Mouse (Mus musculus) gastrocnemius, postnatal 14 days (tissue): ENCODE data around the gene Brd3. TPM values are rescaled to one million over a fixed set of nuclear protein-coding genes. Genes with fewer than 3 reads are reported as not detected.

Experiments used
- DNase-seq: peaks from one replicate; pipeline ENCODE4 v3.0.0; 2021; ENCODE audit warnings: mixed read lengths
- intact Hi-C: fragments of 180-260 bp; cut with DNase I; formaldehyde crosslinking; loops from one replicate; pipeline ENCODE4 v1.15.1; 2025; ENCODE audit warnings: low total_unique reads
- total RNA-seq, 2 experiments: library from RNA; stranded (reverse); gene quantifications; 2 replicates each; pipeline ENCODE4 v1.2.3; 2021

Brd3 gene
- total RNA-seq, 2 experiments from 2014 or later, result 23.7 to 35.2 TPM

DNA sequence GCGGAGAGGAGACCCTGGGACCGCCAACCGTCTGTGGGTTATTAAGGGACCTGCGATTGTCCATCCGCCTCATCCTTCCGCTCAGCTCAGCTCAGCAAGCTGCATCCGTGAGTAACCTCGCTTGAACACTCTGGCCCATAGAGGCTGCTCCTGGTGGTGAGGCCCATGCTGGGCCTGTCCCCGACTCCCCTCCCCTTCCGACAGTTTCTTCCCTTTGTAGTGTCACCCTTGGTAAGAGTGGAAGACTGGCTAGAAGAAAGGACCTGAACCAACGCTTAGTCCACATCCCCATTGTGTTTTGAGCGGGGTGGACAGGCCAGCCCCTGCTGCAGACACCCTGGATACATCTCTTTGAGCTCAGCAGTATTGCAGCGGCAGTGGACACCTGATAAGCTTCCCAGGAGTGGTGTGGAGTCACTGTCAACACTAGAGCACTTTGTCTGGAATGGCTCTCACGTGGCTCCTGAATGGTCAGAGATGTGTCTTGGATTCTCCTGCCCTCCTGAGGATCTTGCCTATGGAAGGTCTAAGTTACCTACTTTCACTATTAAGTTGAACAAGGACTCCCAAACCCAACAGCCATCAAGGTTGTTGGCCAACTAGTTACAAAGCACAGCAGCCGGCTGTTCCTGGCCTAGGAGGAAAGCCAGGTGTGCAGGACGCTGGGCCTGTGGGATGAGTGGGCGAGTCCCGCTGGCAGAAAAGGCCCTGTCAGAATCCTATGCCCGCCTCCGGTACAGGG, 64.6 kb downstream of the Brd3 start:
- intact Hi-C loops, result no loop called here
- DNase-seq, result no peak

DNA sequence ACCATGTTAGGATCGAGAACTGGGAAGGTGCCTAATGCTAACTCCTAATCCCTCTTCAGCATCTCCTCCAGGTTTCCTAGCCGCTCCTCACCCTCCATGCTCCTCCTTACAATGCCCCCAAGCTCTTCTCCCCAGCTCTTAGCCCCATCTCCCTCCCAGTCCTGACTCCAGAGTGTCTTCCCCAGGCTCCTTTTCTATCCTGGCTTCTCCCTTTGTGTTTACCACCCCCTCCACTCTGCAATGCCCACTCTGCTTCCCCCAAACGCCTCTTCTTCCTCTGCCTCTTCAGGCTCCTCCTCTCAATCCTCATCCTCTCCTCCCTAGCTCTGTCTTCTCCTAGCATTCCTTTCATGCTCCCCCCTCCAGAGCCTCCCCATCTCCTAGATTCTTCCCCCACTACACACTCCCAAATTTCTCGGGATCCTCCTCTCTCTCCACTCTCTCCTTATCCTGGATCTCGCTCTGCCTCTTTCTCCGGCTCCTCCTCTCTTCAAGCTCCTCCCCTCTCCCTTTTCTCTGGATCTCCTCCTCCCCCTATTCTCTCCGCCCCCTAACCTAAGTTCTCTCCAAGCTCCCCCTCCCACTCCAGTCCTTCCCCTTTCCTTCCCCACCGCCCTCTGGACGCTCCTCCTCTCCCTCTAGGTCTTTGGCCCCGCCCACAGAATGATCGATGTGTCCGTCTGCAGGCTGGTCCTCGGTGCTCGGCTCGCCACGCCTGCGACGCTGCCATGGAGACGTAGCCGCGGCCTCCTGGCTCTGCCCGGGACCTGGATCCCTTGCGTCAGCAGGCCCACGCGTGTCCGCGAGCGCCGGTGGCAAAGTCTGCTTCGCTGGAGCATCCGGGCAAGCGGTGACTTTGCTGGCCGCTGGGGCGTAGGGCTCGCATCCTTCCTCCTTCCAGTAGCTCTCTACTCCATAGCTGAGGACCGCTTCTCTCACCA, 65.4 kb downstream of the Brd3 start, which contains the start of gene Brd3os:
Gene Brd3os, plus strand, starts transcription at position 558 of the 941 bp plus-strand sequence.
- intact Hi-C loops, result no loop called here
- peak; percentile 97 for DNase-seq

DNA sequence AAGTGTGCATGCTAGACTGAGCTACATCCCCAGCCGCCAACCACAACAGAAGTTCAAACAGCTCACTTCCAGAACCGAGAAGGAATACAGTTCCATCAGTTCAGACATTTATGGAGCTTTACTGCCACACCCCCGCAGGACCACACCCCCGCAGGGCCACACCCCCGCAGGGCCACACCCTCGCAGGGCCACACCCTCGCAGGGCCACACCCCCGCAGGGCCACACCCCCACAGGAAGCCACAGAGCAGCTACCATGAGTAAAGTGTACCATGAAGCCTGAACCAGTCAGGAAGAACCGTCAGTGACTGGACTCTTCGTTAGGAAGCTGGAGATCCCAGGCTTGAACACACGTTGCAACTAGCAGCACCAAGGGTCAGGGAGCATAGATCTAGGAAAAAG, 69.2 kb downstream of the Brd3 start:
- intact Hi-C loops, result no loop called here
- peak; percentile 34 for DNase-seq

DNA sequence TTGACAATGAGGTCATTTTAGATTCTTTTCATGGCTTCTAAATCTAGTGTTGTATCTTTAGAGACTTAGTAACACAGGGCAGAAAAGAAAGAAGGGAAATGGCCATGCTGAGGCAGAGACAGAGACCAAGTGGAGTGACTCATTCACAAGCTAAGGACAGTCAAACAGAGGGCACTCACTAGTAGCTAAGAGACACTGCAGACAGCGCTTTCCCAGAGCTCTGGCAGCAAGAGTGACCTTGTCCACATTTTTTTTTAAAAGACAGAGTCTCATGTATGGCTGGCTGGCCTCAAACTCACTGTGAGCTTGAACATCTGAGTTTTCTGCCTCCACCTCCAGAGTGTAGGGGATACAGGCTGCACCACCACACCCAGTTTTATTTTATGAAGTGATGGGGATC, 69.6 kb downstream of the Brd3 start:
- intact Hi-C loops, result no loop called here
- no peak for DNase-seq

DNA sequence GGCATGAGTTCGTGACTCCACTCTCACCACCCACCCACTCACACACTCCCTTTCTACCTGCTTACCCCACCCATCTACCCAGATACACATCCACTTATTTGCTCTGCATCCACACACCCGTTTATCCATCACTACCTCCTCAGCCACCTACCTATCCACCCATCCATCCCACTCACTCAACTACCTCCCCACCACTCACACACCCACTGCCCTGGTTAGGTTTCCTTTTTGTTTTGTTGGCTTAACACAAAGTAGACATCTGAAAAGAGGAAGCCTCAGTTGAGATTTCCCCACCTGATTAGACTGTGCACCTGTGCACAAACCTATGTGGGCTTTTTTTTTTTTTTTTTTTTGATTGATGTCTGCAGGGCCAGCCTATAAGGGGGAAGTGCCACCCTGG, 74.9 kb downstream of the Brd3 start:
- DNase-seq, result no peak

DNA sequence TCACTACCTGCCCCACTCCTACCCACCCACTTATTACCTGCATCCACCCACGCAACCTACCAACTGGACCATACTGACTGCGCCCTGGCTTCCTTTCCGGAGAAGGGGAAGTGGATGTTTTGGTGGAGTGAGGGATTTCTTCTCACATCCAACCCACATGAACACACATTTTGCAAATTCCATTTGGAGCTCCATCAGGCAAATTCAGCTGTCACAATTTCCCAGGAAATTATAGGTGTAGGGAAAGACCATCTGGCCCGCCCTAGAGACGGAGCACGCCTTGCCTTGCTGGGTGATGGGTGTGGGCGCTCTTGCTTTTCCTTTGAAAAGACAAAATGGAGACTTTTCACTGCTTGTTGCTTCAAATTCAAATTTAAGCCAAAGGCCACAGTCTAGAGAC, 76.8 kb downstream of the Brd3 start:
- intact Hi-C loops, result no loop called here
- no peak for DNase-seq

More for the DNA sequence above, 74.9 kb downstream of the Brd3 start:
- intact Hi-C loops, result no loop called here

DNA sequence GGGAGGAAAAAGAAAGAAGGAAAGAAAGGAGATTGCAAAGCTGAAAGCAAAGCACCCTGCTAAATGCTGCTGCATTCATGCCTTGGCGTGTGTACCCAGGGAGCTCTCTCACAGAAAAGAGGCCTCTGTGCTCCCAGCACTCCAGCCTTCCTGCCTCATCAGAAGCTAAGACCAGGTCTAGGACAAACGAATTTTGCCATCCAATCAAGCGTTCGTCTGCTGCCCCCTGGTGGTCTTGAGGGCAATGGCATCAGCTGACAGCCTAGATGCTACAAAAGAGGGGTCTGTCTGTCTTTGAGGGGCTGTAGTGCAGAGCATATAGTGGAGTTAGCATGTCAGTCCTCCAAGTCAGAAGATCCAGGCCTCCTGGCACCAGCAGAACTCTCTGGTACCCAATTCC, 79.4 kb downstream of the Brd3 start:
- intact Hi-C loops, result loop anchor here (2.0 kb wide), 1 partner anchor 139 kb away; no protein-coding TSS in a partner anchor

DNA sequence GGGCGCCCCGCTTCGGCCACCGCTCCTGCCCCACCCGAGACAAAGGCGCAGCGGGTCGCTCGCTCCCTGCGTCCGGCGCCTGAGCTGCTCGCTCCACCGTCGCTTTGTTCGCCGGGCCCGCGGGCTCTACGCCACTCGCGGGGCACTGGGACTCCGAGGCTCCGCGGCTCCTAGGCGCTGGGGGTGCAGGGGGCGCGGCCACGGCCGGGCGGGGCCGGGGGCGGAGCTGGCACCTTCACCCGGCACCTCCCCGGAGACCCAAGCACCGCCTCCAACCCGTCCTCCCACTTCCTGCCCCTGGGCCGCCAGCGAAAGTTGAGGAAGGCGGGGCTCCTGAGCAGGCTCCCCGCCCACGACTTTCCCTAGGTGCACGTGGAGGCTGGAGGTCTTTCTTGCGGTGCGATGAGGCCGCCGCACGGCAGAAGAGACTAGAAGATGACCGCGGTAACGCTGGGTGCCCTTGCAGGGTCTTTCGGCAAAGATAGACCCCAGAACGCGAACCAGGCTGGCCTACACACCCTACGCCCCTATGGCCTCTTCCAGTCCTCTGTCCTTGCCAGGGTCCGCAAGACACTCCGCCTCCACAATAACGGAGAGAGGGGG, 80.5 kb downstream of the Brd3 start, which contains the start of gene Vav2:
Gene Vav2, minus strand, starts transcription at position 179 of the 603 bp plus-strand sequence.
- intact Hi-C loops, result no loop called here
- DNase-seq, result peak; percentile 93

More for the DNA sequence above, 79.4 kb downstream of the Brd3 start:
- peak; percentile 82 for DNase-seq

DNA sequence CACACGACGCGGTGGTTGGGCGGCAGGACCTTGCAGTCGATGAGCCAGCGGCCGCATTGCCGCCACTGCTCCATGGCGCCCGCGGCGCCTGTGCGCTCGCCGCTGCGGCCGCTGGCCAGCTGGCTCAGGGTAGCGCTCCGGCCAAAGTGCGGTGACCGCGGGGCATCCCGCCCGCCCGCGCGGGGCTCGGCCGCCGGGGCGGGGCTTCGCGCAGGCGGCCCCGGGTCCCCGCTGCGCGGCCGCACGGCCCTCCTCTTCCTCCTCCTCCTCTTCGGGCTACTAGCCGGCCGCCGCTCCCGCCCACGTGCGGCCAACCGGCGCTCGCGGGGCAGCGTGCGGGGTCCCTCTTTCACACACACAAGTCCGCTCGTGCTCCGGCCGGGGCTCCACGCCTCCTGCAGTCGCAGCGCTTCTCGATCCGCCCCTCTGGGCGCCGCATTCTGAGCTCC, 81.0 kb downstream of the Brd3 start:
- intact Hi-C loops, result no loop called here
- peak; percentile 56 for DNase-seq

DNA sequence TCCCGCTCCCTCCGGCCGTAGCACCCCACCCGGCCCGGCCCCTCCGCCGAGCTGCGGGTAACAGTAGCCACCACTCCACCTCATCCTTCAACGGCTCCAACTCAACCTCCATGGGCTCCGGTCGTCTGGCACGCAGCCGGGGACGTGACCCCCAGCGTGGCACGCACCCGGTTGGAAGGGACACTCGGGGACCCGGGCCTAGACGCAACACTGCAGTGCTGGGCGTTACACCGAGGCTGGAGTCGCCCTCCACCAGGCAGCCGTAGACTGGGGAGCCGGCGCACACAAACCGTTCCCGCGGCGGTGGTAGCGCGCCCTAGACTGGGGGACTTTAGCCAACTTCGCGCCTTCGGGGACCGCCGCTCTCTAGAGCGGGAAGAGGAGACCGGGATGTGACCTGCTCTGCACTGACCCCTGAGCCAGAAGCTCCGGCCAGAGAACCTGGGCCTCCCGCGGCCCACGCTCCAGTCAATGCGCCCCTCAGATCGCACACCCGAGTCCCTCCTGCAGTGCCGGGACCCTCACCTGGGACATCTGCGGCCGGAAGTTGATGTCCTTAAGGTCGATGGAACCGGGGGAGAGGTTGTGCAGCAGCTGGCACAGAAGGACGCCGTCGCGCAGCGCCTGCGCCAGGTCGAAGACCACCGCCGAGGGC, 81.6 kb downstream of the Brd3 start:
- intact Hi-C loops, result no loop called here
- peak; percentile 42 for DNase-seq

DNA sequence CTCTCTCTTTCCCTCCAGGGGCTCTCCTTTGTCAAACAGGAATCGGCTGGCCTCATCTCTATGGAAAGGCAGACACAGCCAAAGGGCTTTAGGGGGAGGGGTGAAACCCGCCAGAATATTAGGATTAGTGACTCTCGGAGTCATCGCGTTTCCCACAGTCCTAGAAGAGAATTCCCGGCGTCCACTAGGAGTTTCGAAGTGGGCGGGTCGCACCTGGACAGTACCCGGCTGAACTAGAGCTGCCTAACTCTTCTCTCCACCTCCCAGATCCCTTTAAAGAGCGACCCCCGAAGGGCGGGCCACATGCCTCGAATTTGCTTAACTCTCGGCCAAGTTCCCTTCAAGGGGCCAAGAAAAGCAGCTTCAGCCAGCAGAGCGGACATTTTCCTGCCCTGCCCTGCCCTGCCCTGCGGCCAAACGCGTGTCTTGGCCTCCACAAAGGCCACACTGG, 82.3 kb downstream of the Brd3 start:
- intact Hi-C loops, result no loop called here
- peak; percentile 28 for DNase-seq

DNA sequence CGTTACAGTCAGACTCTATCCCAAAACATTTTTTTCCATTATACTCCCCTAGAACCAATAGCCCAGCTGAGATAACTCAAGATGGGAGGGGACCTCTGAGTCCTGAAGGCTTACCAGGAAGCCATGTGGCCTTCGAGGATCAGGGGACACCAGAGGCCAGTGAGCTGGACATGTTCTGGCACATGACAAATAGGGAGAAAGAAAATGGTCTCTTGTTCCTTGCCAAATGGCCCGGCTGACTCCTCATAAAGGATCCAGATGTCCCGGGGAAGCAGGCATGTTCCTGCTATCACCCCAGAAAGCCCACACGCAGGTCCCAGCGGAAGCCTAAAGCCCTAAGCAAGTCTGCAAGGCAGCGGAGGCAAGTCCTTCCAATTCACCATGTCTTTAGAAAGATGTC, 83.9 kb downstream of the Brd3 start:
- peak; percentile 30 for DNase-seq
- intact Hi-C loops, result no loop called here

DNA sequence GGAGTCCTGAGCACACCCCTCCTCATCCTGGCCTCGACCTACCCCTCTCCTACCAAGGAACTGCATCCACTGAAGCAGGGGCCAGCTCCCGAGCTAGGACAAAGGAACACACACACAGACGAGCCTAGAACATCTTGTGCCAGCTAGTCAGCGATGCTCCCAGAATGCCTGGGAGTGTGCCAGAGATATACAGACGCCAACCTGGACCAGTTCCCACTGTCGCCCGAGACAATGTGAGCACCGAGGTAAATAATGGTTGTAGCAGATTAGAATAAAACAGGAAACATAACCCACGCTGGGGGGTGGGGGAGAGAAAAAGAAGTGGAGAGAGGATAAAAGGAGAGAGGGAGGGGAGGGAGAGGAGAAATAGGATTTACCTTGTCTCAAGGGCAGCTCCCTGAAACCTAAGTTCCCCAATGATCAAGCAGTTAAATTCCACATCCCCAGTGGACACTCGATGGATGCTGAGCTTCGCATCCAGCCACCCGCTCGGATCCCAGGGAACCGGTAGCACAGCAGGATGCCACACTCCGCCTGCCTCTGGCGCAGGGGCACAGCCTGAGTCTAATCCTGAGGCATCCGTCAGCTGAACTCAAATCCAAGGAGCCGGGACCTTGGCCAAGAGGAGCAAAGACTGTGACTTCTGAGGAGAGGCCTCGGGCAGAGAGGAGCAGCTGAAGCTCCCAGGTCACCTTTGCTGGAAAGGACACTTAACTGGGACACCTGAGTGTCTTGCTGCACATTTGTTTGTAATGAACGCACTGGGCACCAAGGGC, 86.0 kb downstream of the Brd3 start:
- intact Hi-C loops, result no loop called here
- peak; percentile 29 for DNase-seq

DNA sequence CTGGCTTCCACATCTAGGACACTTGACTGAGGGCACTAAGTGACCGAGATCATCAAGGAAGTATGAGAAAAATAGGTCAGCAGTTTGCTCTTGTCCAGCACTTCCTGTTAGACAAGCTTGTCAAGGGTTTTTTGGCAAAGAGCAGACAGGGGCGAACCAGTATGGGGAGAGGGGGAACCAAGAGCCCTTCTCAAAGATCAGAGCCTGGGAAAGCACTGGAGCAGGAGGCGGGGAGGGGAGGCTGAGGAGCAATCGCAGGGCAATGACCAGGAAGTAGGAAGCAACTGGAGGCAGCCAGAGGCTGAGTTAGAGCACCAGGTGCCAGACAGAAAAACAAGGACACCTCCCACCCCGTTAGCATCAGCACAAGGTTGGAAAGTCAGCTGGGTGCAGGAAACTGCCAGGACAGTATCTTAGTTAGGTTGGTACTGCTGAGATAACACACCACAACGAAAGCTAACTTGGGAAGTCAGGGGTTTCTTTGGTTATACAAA, 88.8 kb downstream of the Brd3 start:
- intact Hi-C loops, result no loop called here
- DNase-seq, result peak; percentile 19

DNA sequence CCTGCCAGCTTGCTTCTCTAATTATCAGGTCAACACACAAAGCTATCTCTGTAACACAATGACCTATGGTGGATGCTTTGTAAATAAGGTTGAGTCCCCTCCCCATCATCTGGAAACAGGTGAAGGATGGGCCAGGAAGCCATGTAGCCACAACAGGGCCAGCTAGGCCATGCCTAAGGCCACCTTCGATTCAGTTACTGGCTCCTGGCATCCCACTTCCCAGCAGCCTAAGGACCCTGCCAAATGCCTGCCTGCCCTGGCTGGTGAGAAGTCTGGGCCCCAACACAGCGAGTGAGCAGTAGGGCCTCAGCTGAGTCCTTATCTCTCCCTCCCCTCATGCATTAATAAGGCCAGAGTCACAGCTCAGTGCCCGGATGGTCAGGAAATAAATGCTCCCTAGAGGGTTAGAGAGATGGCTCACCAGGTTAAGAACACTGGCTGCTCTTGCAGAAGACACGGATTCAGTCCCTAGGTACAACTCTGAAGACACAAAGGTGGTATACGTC, 89.8 kb downstream of the Brd3 start:
- intact Hi-C loops, result no loop called here
- no peak for DNase-seq

DNA sequence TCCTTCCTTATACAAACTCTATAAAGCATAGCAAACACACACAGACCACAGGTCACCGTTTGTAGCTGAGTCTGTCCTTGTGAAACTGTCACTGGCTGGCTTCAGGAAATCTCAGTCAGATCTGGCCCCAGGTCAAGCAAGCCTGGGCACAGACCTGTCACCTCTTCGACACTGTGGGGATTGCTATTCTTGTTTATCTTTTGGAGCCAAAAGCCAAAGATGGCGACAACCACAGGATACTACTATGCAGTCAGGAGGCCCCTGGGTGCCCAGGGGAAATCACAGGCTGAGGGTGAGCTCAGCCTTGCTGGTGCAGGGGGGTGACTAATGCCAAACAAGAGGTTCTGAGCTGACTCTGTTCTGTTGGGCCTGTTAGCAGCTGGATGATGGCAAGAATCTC, 91.0 kb downstream of the Brd3 start:
- intact Hi-C loops, result no loop called here
- peak; percentile 45 for DNase-seq

DNA sequence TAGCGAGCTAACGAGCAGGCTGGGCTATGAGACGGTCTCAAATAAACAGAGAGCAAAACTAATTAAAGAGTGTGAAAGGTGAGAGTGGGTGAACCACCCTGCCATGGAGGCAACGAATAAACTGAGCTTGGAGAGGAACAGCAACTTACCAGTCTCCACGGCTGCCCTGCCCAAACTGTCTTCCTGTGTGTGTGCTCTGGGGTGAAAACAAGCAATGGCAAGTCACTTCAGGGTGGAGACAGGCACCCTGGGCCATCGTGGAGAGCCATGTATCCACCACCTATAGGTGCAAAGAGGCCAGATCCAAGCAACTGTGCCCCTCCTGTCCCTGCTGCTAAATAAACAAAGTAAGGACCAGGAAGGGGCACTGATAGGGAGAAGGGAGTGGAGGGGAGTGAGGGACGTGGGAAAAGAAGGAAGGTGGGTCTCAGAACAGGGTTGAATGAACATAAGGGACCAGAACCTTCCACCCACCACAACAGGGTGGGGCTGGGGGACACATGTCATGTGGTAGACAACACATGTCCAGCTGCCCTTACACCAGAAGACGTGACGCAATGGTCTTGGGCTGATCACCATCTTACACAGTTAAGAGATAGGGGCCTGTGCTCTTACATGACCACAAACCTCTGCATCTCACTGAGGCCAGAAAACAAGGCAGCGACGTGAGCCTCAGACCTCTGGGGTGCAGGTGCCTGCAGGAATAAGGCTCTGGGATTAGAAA, 92.2 kb downstream of the Brd3 start:
- no peak for DNase-seq
- intact Hi-C loops, result no loop called here
